Mouse (Mus musculus) intestine, postnatal 0 days (tissue): ENCODE data around the gene Cope. TPM values are rescaled to one million over a fixed set of nuclear protein-coding genes. Genes with fewer than 3 reads are reported as not detected.
A peak's percentile ranks its signal among the peaks of the same experiment; 100 is the strongest.

Experiments
- ATAC-seq: fragments of 200-750 bp; cut with Nextera tagmentation; 2 replicates; pipeline ENCODE4 v1.8.0; 2017; ENCODE audit warnings: mild to moderate bottlenecking, moderate TSS enrichment, moderate library complexity
- H3K27ac ChIP-seq: fragments of 300-500 bp; sonication (generic); 2 replicates; pipeline ENCODE4 v1.5.1; 2014; ENCODE audit warnings: mild to moderate bottlenecking, low read depth, low read length, moderate library complexity
- H3K27me3 ChIP-seq: fragments of 300-500 bp; sonication (generic); replicated peaks from 2 replicates; pipeline ENCODE4 v1.6.1; 2014; ENCODE audit warnings: low read length, mixed read lengths; ENCODE audit not compliant: control insufficient read depth, insufficient read depth
- H3K36me3 ChIP-seq: fragments of 300-500 bp; sonication (generic); 2 replicates; pipeline ENCODE4 v1.6.1; 2014; ENCODE audit warnings: mild to moderate bottlenecking, moderate library complexity; ENCODE audit not compliant: control insufficient read depth, insufficient read depth
- H3K4me1 ChIP-seq: fragments of 300-500 bp; sonication (generic); replicated peaks from 2 replicates; pipeline ENCODE4 v1.6.1; 2014; ENCODE audit warnings: antibody characterized with exemption, low read length, mixed read lengths; ENCODE audit not compliant: control insufficient read depth, insufficient read depth
- H3K4me2 ChIP-seq: fragments of 300-500 bp; sonication (generic); replicated peaks from 2 replicates; pipeline ENCODE4 v1.6.1; 2014; ENCODE audit warnings: low read depth, mild to moderate bottlenecking, moderate library complexity
- H3K4me3 ChIP-seq: fragments of 300-500 bp; sonication (generic); 2 replicates; pipeline ENCODE4 v1.5.1; 2014; ENCODE audit warnings: low read depth, low read length
- H3K9ac ChIP-seq: fragments of 300-500 bp; sonication (generic); 2 replicates; pipeline ENCODE4 v1.6.1; 2014; ENCODE audit warnings: mild to moderate bottlenecking, low read depth, low read length
- H3K9me3 ChIP-seq: fragments of 300-500 bp; sonication (generic); 2 replicates; pipeline ENCODE4 v1.6.1; 2016; ENCODE audit warnings: mixed run types; ENCODE audit not compliant: control insufficient read depth
- CTCF ChIP-seq: sonication (generic); IDR thresholded peaks from 2 replicates; pipeline ENCODE4 v1.5.1; 2016; ENCODE audit warnings: low read depth, mild to moderate bottlenecking, control low read depth, antibody characterized with exemption, moderate library complexity
- WGBS: fragments of 180-500 bp; shearing (Covaris S2); extraction: QIAGEN DNeasy Blood & Tissue Kit; methylation state at CpG from one replicate; pipeline ENCODE4 v1.1.7; 2014; 5-methylcytosine and 5-hydroxymethylcytosine counted together
- polyA plus RNA-seq: library from polyadenylated mRNA; unstranded; fragments of >200 nt; fragmentation: Nextera tagmentation; extraction: Ambion mirVana; gene quantifications from 2 replicates; pipeline ENCODE4 v1.2.1, GENCODE M21; 2015

Gene Cope
- polyA plus RNA-seq, 1 experiment from 2014 or later = 383 TPM

DNA sequence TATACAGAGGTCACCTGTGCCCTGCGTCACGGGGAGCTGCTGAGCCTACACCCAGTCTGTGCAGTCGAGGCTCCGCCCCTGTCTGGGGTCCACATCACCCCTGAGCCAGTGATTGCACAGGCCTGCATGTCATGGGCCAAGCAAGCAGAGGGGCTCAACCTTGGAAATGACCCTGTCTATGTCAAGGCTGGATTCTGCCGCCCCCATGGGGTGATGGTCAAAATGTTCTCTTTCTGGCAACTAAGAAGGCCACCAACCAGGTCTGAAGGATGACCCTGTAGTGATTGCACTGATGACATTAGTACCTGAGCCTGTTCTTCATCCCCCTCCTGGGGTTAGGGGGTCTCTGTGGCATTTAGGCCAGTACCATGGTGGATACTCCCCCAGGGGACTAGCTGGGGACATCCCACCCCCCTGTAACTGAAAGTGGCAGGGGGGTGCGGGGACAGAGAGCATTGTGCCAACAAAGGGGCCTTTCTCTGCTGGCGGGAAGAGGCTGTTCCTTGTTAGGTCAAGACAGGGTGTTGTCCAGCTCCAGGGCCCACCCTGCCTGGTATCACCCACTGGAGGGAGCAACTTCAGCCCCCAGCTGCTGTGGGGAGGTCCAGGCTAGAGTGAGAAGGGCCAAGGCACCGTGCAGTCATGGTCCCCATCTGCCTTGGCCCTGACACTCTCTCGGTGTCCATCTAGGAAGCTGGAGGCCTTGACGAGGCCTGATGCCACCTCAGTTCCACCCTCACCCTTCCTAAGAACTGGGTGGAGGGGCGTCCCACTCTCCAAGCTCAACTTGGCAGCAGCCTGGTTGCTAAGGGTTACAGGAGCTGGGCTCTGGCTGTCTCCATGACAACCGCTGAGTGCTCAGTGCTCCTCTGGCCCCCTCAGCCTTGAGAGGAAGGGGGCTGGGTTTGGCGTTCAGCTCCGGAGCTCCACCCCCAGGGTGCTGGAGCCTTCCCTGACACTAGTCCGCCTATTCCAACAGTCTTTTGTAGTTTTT lies 14.5 kb downstream of the Cope start:
- 0 out of 2 replicates have a peak, but pooled peaks cover 4% of the 10 kb centered on the region for H3K4me1 ChIP-seq
- H3K4me2 ChIP-seq = peak overlapping the region; percentile 89
- H3K4me3 ChIP-seq = peak overlapping the region; percentile 55
- peak; percentile 28; the same call in 1 of the 2 replicates for ATAC-seq
- no peaks in the 10 kb centered on the region for H3K9me3 ChIP-seq
- H3K9ac ChIP-seq = no peak overlapping the region
- TF ChIP-seq CTCF = peak; percentile 25; the same call in 1 of the 2 replicates
- 22% methylated on average over 15 of the region's 15 CpGs for WGBS
- H3K27ac ChIP-seq = no peak overlapping the region
- H3K36me3 ChIP-seq = peaks cover 15% of the 10 kb centered on the region
- 0 out of 2 replicates have a peak, but pooled peaks cover 3% of the 10 kb centered on the region for H3K27me3 ChIP-seq

DNA sequence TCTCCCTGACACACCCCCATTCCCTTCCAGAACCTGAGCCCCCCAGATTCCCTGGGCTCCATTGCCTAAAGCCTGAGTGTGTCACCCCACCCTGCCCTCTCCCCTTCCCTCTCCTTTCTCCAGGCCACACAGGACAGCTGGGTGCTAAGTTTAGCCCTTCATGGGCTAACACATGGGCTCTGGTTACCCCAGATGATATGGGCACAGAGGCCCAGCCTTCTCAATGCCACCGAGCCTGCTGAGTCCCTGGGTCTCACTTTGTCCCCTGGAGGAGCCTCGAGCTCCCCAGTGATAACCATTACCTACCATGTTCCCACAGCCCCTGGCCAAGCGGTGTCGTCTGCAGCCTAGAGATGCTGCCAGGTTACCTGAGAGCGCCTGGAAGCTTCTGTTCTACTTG lies 15.6 kb downstream of the Cope start:
- WGBS = 83% methylated on average over 5 of the region's 5 CpGs
- Histone ChIP-seq H3K36me3 (peaks cover 7% of the 10 kb centered on the region), H3K27ac (no peak overlapping the region), H3K4me1 (0 out of 2 replicates have a peak, but pooled peaks cover 4% of the 10 kb centered on the region), H3K4me3 (no peak overlapping the region), H3K27me3 (0 out of 2 replicates have a peak, but pooled peaks cover 3% of the 10 kb centered on the region), H3K9me3 (no peaks in the 10 kb centered on the region), H3K9ac (no peak overlapping the region), H3K4me2 (no peak overlapping the region)
- no peak for ATAC-seq
- TF ChIP-seq CTCF = no peak

DNA sequence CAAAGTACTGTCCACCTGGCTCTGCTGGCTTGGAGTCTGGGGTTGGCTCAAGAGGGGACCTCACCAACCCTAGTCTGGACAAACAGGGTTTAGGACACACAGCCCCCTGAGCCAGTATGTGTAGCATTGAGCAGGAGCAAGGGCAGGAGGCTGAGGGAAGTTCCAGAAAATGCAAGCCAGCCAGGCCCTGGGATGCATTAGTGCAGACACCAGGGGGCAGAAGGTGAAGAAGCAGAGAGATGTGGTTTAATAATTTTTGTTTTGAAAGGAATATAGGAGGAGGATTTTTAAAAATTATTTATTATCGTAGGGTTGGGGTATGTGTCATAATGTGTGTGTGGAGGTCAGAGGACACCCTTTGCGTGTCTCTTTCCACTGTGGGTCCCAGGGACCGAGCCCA lies 21.4 kb downstream of the Cope start:
- H3K4me1 ChIP-seq = no peaks in the 10 kb centered on the region
- no peaks in the 10 kb centered on the region for H3K27me3 ChIP-seq
- H3K36me3 ChIP-seq = no peaks in the 10 kb centered on the region; the same call in 1 of the 2 replicates
- peak; percentile 17; the same call in 1 of the 2 replicates for TF ChIP-seq CTCF
- H3K4me3 ChIP-seq = no peak overlapping the region
- no peaks in the 10 kb centered on the region for H3K9me3 ChIP-seq
- H3K9ac ChIP-seq = no peak overlapping the region
- H3K27ac ChIP-seq = no peak overlapping the region
- no peak for ATAC-seq
- WGBS = 92% methylated on average over 3 of the region's 3 CpGs
- no peak overlapping the region for H3K4me2 ChIP-seq

DNA sequence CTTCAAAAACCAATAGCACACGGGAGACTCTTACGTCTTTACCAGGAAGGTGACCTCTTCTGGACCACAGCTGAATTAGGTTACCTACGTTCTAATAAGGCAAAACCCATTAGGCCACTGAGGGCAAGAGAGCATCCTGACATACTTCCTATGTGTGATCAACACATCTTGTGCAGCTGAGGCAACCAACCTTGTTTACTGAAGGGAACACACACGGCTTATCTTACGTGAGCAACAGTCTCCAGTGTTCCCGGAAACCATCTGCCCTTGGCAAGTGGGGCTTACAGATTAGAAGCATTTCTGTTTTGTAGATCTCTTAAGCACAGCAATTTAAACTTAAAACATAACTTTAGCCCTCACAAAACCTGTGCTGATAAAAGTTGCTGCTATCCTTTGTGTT lies 25.2 kb downstream of the Cope start:
- 91% methylated on average over 6 of the region's 6 CpGs for WGBS
- H3K36me3 ChIP-seq = peaks cover 13% of the 10 kb centered on the region
- H3K9ac ChIP-seq = no peak overlapping the region
- H3K4me2 ChIP-seq = no peak overlapping the region
- no peak overlapping the region for H3K27ac ChIP-seq
- no peak for ATAC-seq
- H3K9me3 ChIP-seq = no peaks in the 10 kb centered on the region
- TF ChIP-seq CTCF = no peak
- no peaks in the 10 kb centered on the region for H3K4me1 ChIP-seq
- H3K27me3 ChIP-seq = no peaks in the 10 kb centered on the region
- no peak overlapping the region for H3K4me3 ChIP-seq

DNA sequence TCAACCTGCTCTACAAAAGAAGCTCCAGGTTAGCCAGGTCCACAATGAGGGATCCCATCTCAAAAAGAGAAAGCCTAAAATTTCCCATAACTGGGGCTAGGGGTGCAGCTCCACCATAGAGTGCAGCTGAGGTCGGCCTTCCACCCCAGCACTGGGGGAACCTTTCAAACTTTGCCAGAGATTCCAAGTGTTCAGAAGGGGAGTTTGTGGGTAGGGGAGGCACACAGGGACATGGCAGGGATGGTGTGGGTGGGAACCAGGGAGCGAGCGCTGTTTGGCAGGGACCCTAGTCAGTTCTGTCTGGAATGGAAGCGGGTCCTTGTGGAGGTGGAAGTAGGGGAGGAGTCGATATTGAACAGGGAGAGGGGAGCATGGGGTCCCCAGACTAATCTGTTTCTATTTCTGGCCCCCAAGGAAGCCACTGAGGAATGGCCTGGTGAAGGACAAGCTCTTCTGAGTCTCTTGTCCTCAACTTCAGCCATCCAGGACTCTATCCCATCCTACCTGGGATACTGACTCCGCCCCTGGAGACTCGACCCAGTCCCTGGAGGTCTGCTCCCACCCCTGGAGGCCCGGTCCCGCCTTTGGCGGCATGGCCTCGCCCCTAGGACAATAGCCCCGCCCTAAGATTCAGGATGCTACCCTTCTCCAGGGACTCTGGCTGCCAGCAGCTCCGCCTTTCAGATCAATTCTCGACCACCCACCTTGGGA lies 27.0 kb downstream of the Cope start, which contains the start of gene Gdf1:
Gene Gdf1, plus strand, starts transcription at position 694 of the 711 bp plus-strand sequence.
- H3K27me3 ChIP-seq = no peaks in the 10 kb centered on the region
- WGBS = 42% methylated on average over 14 of the region's 14 CpGs
- no peak for TF ChIP-seq CTCF
- no peak within 1 kb of the TSS for H3K9ac ChIP-seq
- no peaks in the 10 kb centered on the region for H3K4me1 ChIP-seq
- peaks cover 31% of the 10 kb centered on the region for H3K36me3 ChIP-seq
- no peak for ATAC-seq
- H3K4me3 ChIP-seq = no peak within 1 kb of the TSS
- 0 out of 2 replicates have a peak within 1 kb of the TSS, but pooled peaks have one; percentile 17 for H3K4me2 ChIP-seq
- H3K27ac ChIP-seq = no peak within 1 kb of the TSS
- H3K9me3 ChIP-seq = no peaks in the 10 kb centered on the region
